Mouse (Mus musculus): Measurements from ENCODE around the gene Vps35l. TPM values are rescaled to one million over a fixed set of nuclear protein-coding genes. Genes with fewer than 3 reads are reported as not detected.

The Vps35l gene
- total and polyA plus RNA-seq, 3 experiments, result 30.1 to 76.5 (median 75.6) TPM

DNA sequence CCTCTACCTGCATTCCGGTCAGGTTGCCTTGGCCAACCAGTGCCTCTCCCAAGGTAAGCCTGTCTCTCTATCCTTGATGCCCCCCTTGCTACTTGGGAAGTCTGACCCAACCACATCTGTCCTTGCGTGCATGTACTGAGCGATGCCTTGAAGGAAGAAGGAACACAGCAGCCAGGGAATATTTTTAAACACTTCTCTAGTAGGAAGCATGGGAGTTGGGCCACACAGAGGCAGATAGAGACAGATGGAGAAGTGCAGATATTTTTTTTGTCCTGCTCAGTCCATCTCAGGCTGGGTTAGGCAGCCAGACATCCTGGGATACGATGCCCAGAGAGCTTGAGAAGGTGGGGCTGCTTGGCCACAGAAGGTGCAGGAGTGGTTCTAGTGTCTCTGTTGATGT lies 73.6 kb downstream of the Vps35l start:
- Histone ChIP-seq H3K27me3 (ENCODE audit: insufficient read depth, low read length) (no peaks in the 10 kb centered on the region), H3K4me3 (ENCODE audit: low read depth, low read length) (no peak overlapping the region), H3K36me3 (replicated peaks) (peaks cover 81% of the 10 kb centered on the region), H3K4me1 (ENCODE audit: insufficient read depth, low read depth, low read length) (peaks cover 21% of the 10 kb centered on the region), H3K9me3 (replicated peaks) (no peaks in the 10 kb centered on the region)
- ATAC-seq (ENCODE audit: extremely low read depth, insufficient number of reproducible peaks, low FRiP score, poor library complexity, severe bottlenecking) (no peak), DNase-seq (ENCODE audit: low spot score) (no peak)
- no peak for TF ChIP-seq GATA2 (IDR thresholded peaks at IDR 0.05; ENCODE audit: borderline replicate concordance, low read depth, low read length)
- TF ChIP-seq CTCF (IDR thresholded peaks at IDR 0.05; ENCODE audit: low read depth, low read length), result no peak
- TF ChIP-seq POLR2AphosphoS5 (IDR thresholded peaks at IDR 0.05; ENCODE audit: insufficient replicate concordance, low read depth, low read length), result no peak

DNA sequence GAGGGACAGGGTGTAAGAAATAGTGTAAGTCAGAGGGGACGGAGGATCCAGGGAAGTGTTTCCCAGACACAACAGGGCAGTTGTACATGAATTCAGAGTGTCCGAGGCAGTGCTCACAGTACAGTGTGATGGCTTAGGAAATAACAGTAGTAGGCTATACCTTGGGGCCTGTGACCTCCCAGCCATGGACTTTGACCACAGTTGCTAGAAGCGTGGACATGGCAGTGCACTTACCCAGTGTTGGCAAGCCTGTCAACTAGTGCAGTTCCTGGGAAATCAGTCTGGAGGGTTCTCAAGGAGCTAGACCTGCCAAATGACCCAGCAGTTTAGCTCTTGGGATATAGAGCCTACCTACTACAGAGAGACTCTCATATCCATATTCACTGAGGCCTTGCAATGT lies 76.2 kb downstream of the Vps35l start:
- H3K4me3 ChIP-seq (ENCODE audit: low read depth, low read length), result no peak overlapping the region
- H3K4me1 ChIP-seq (ENCODE audit: insufficient read depth, low read depth, low read length), result peaks cover 11% of the 10 kb centered on the region
- H3K27me3 ChIP-seq (ENCODE audit: insufficient read depth, low read length), result no peaks in the 10 kb centered on the region
- H3K36me3 ChIP-seq (replicated peaks), result peaks cover 75% of the 10 kb centered on the region
- DNase-seq (ENCODE audit: low spot score) (no peak), ATAC-seq (ENCODE audit: extremely low read depth, insufficient number of reproducible peaks, low FRiP score, poor library complexity, severe bottlenecking) (no peak)
- H3K9me3 ChIP-seq (replicated peaks), result no peaks in the 10 kb centered on the region
- TF ChIP-seq CTCF (IDR thresholded peaks at IDR 0.05; ENCODE audit: low read depth, low read length), result no peak
- no peak for TF ChIP-seq POLR2AphosphoS5 (IDR thresholded peaks at IDR 0.05; ENCODE audit: insufficient replicate concordance, low read depth, low read length)
- TF ChIP-seq TAL1 (conservative IDR thresholded peaks at IDR 0.05; ENCODE audit: low read depth, low read length), result no peak
- TF ChIP-seq GATA1 (IDR thresholded peaks at IDR 0.05; ENCODE audit: borderline replicate concordance, low read length), result no peak
- no peak for TF ChIP-seq GATA2 (IDR thresholded peaks at IDR 0.05; ENCODE audit: borderline replicate concordance, low read depth, low read length)

DNA sequence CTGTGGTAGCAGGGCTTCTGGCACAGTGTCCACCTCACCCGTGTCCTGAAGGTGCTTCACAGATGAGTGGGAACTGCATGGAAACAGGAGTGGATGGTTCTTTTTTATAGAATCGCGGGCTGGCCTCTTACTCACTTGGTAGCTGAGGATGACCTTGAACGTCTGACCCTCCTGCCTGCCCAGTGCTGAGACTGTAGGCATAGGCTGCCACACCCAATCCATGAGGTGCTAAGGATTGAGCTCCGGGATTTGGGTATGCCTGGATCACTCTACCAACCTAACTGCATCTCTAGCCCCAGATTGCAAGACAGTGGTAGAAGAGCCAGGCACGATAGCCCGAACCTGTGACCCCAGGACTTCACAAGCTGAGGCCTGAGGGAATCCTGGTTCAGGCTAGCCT lies 77.7 kb downstream of the Vps35l start:
- TF ChIP-seq POLR2AphosphoS5 (IDR thresholded peaks at IDR 0.05; ENCODE audit: insufficient replicate concordance, low read depth, low read length) (no peak), GATA2 (IDR thresholded peaks at IDR 0.05; ENCODE audit: borderline replicate concordance, low read depth, low read length) (no peak), TAL1 (conservative IDR thresholded peaks at IDR 0.05; ENCODE audit: low read depth, low read length) (no peak), CTCF (IDR thresholded peaks at IDR 0.05; ENCODE audit: low read depth, low read length) (no peak), GATA1 (IDR thresholded peaks at IDR 0.05; ENCODE audit: borderline replicate concordance, low read length) (no peak)
- no peaks in the 10 kb centered on the region for H3K27me3 ChIP-seq (ENCODE audit: insufficient read depth, low read length)
- H3K4me1 ChIP-seq (ENCODE audit: insufficient read depth, low read depth, low read length), result no peaks in the 10 kb centered on the region
- ATAC-seq (ENCODE audit: extremely low read depth, insufficient number of reproducible peaks, low FRiP score, poor library complexity, severe bottlenecking), result no peak
- no peak for DNase-seq (ENCODE audit: low spot score)
- H3K9me3 ChIP-seq (replicated peaks), result no peaks in the 10 kb centered on the region
- no peak overlapping the region for H3K4me3 ChIP-seq (ENCODE audit: low read depth, low read length)
- peaks cover 78% of the 10 kb centered on the region for H3K36me3 ChIP-seq (replicated peaks)

DNA sequence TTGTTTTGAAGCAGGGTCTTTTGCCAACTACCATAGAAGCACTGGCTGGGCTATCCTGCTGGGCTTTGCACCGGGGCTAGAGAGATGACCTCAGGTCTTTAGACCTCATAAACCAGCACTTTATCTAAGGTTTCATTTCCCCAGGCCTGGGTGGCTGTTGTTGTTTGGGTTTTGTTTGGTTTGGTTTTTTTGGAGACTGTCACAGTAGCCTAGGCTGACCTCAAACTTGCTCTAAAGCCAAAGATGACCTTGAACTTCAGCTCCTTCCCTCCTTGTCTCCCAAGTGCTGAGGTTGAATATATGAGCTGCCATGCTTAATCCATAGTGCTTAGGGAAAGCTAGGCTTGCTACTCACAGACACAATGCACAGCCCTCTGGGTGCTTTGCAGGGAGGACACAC lies 79.6 kb downstream of the Vps35l start:
- TF ChIP-seq GATA1 (IDR thresholded peaks at IDR 0.05; ENCODE audit: borderline replicate concordance, low read length), result no peak
- TF ChIP-seq POLR2AphosphoS5 (IDR thresholded peaks at IDR 0.05; ENCODE audit: insufficient replicate concordance, low read depth, low read length), result no peak
- TF ChIP-seq GATA2 (IDR thresholded peaks at IDR 0.05; ENCODE audit: borderline replicate concordance, low read depth, low read length), result no peak
- no peak for TF ChIP-seq TAL1 (conservative IDR thresholded peaks at IDR 0.05; ENCODE audit: low read depth, low read length)
- no peak for TF ChIP-seq CTCF (IDR thresholded peaks at IDR 0.05; ENCODE audit: low read depth, low read length)
- DNase-seq (ENCODE audit: low spot score) (no peak), ATAC-seq (ENCODE audit: extremely low read depth, insufficient number of reproducible peaks, low FRiP score, poor library complexity, severe bottlenecking) (no peak)
- Histone ChIP-seq H3K9me3 (replicated peaks) (no peaks in the 10 kb centered on the region), H3K27me3 (ENCODE audit: insufficient read depth, low read length) (no peaks in the 10 kb centered on the region), H3K36me3 (replicated peaks) (peaks cover 80% of the 10 kb centered on the region), H3K4me1 (ENCODE audit: insufficient read depth, low read depth, low read length) (no peaks in the 10 kb centered on the region), H3K4me3 (ENCODE audit: low read depth, low read length) (no peak overlapping the region)

DNA sequence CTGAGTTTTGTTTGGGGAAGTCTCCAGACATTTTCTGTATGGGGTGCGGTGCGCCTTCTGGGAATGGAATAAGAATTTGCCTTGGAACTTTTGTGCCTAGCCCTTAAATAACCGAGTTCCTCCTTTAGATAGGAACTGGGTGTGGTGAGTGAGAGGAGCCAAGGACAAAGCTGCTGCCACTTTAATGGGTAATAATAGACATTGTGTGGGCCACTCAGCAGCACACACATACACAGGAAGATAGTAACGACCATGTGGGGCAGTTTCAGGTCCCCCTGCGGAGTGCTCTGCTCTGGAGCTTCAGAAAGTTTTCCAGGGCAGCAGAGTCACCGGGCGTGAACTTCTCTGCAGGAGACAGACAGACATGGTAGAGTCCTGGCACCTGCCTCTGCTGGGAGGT lies 81.3 kb downstream of the Vps35l start:
- H3K36me3 ChIP-seq (replicated peaks), result peaks cover 81% of the 10 kb centered on the region
- DNase-seq (ENCODE audit: low spot score) (no peak), ATAC-seq (ENCODE audit: extremely low read depth, insufficient number of reproducible peaks, low FRiP score, poor library complexity, severe bottlenecking) (no peak)
- TF ChIP-seq GATA2 (IDR thresholded peaks at IDR 0.05; ENCODE audit: borderline replicate concordance, low read depth, low read length) (no peak), CTCF (IDR thresholded peaks at IDR 0.05; ENCODE audit: low read depth, low read length) (no peak), GATA1 (IDR thresholded peaks at IDR 0.05; ENCODE audit: borderline replicate concordance, low read length) (no peak), POLR2AphosphoS5 (IDR thresholded peaks at IDR 0.05; ENCODE audit: insufficient replicate concordance, low read depth, low read length) (no peak), TAL1 (conservative IDR thresholded peaks at IDR 0.05; ENCODE audit: low read depth, low read length) (no peak)
- no peaks in the 10 kb centered on the region for H3K27me3 ChIP-seq (ENCODE audit: insufficient read depth, low read length)
- H3K4me1 ChIP-seq (ENCODE audit: insufficient read depth, low read depth, low read length), result no peaks in the 10 kb centered on the region
- H3K9me3 ChIP-seq (replicated peaks), result no peaks in the 10 kb centered on the region
- H3K4me3 ChIP-seq (ENCODE audit: low read depth, low read length), result no peak overlapping the region

DNA sequence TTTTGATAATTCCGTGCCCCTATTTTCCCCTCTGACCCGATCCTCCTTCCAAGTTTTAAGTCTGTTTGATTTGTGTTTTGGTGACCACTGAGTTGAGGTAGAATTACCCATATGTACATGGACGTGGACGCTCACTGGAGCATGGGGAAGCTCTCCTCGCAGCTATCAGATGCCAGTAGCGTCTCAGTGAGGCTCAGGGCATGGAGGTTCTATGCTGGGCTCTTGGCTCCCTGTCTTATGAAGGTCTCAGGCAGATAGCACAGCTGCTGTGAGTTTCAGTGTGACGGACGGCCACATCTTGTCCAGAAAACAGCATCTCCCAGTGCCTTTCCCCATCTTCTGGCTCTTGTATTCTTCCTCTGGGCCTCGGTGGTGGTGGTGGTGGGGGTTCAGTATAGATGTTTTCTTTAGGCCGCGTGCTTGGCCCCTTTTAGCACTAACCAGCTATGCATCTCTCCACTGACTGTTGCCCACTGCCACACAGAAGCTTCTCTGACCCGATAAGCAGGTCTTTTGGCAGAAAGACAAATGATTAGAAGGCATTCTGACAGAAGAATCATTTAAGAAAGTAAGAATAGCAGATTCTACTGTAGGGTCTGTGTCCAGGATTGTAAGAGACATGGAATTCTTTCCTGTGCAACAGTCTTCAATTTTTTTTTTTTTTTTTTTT lies 82.0 kb downstream of the Vps35l start:
- no peaks in the 10 kb centered on the region for H3K27me3 ChIP-seq (ENCODE audit: insufficient read depth, low read length)
- TF ChIP-seq CTCF (IDR thresholded peaks at IDR 0.05; ENCODE audit: low read depth, low read length) (no peak), GATA1 (IDR thresholded peaks at IDR 0.05; ENCODE audit: borderline replicate concordance, low read length) (no peak), POLR2AphosphoS5 (IDR thresholded peaks at IDR 0.05; ENCODE audit: insufficient replicate concordance, low read depth, low read length) (no peak), GATA2 (IDR thresholded peaks at IDR 0.05; ENCODE audit: borderline replicate concordance, low read depth, low read length) (no peak), TAL1 (conservative IDR thresholded peaks at IDR 0.05; ENCODE audit: low read depth, low read length) (no peak)
- H3K36me3 ChIP-seq (replicated peaks), result peaks cover 82% of the 10 kb centered on the region
- no peaks in the 10 kb centered on the region for H3K9me3 ChIP-seq (replicated peaks)
- no peaks in the 10 kb centered on the region for H3K4me1 ChIP-seq (ENCODE audit: insufficient read depth, low read depth, low read length)
- H3K4me3 ChIP-seq (ENCODE audit: low read depth, low read length), result no peak overlapping the region
- no peak for ATAC-seq (ENCODE audit: extremely low read depth, insufficient number of reproducible peaks, low FRiP score, poor library complexity, severe bottlenecking)
- DNase-seq (ENCODE audit: low spot score), result no peak

All from G1E (cell line).